Mouse (Mus musculus): ENCODE measurements at regions not wholly inside any gene's neighbourhood (a gene's known extent, or its start where the extent isn't known, plus 50 kb on each side); places are given as distances from the start of the nearest gene placed in this dataset.

GRCm38 (mm10) chr7:58397992-58398391 is 258.0 kb upstream of the Atp10a start:
- TF ChIP-seq CTCF (IDR thresholded peaks at IDR 0.05) (no peak), EP300 (IDR thresholded peaks at IDR 0.05; ENCODE audit: insufficient read depth, low read depth, low read length) (no peak), POLR2A (IDR thresholded peaks at IDR 0.05; ENCODE audit: insufficient read depth, low read depth, low read length) (no peak)

Measured in heart, adult 2 months (tissue).